Mouse (Mus musculus): ENCODE results near the gene D630003M21Rik. TPM values are rescaled to one million over a fixed set of nuclear protein-coding genes. Genes with fewer than 3 reads are reported as not detected.

Gene D630003M21Rik
- total RNA-seq, 2 experiments from 2014 or later, result not detected

DNA sequence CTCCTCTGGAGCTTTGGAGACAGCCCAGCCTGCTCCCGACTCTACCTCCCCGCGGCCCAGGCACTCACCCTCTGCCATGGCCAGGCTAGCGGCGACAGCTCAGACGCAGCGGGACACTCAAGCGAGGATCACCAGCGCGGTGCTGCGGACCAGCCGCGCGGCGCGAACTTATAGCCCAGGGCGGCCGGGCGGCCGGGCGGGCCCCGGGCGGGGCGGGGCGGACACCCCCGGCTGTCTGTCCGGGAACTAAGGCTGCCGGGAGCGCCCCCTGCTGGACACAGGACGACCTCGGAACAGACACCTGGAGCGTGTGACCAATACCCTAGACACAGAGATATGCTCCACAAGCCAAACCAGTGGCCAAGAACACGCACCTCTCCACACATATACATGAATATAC lies 82.8 kb downstream of the D630003M21Rik start, which contains the start of gene Tgm2:
TSS of gene Tgm2 (minus strand) at position 214 of the 400 bp plus-strand sequence.
- ATAC-seq (replicated peaks; ENCODE audit: low FRiP score, poor library complexity, severe bottlenecking), result peak; percentile 70

- ATAC-seq (replicated peaks; ENCODE audit: low FRiP score, poor library complexity, severe bottlenecking), result no peak
Observed at GRCm38 (mm10) chr2:158145528-158146065, 83.4 kb downstream of the D630003M21Rik start.

GRCm38 (mm10) chr2:158144750-158145527 lies 84.1 kb downstream of the D630003M21Rik start:
- ATAC-seq (replicated peaks; ENCODE audit: low FRiP score, poor library complexity, severe bottlenecking), result no peak

DNA sequence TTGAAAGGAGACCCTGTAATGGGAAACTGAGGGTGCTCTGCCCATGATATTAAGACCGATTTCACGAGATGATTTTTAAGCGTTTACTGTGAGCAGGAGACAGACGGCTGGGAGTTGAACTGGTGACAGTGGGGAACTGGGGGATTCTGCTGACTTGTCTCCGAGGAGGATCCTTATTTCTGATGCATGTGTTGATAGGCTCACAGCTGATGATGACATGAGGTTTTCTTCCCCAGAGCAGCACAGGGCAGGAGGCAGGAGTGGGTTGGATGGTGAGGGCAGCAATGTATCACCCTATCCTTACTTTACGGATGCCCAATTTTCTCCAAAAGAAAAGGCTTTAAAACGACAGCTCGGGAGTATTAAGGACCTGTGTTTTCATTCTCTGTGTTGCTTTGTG lies 84.8 kb downstream of the D630003M21Rik start:
- ATAC-seq (replicated peaks; ENCODE audit: low FRiP score, poor library complexity, severe bottlenecking), result no peak

GRCm38 (mm10) chr2:158143816-158144215 lies 85.2 kb downstream of the D630003M21Rik start:
- no peak for ATAC-seq (replicated peaks; ENCODE audit: low FRiP score, poor library complexity, severe bottlenecking)

- ATAC-seq (replicated peaks; ENCODE audit: low FRiP score, poor library complexity, severe bottlenecking), result no peak
Observed at GRCm38 (mm10) chr2:158142981-158143380, 86.0 kb downstream of the D630003M21Rik start.

- ATAC-seq (replicated peaks; ENCODE audit: low FRiP score, poor library complexity, severe bottlenecking), result peak; percentile 82
Observed at GRCm38 (mm10) chr2:158141690-158142440, 87.2 kb downstream of the D630003M21Rik start.

GRCm38 (mm10) chr2:158141271-158141670 lies 87.8 kb downstream of the D630003M21Rik start:
- no peak for ATAC-seq (replicated peaks; ENCODE audit: low FRiP score, poor library complexity, severe bottlenecking)

- no peak for ATAC-seq (replicated peaks; ENCODE audit: low FRiP score, poor library complexity, severe bottlenecking)
Observed at GRCm38 (mm10) chr2:158140664-158141063, 88.4 kb downstream of the D630003M21Rik start.

GRCm38 (mm10) chr2:158139628-158140027 lies 89.4 kb downstream of the D630003M21Rik start:
- ATAC-seq (replicated peaks; ENCODE audit: low FRiP score, poor library complexity, severe bottlenecking), result no peak

- no peak for ATAC-seq (replicated peaks; ENCODE audit: low FRiP score, poor library complexity, severe bottlenecking)
Observed at GRCm38 (mm10) chr2:158138778-158139177, 90.2 kb downstream of the D630003M21Rik start.

- no peak for ATAC-seq (replicated peaks; ENCODE audit: low FRiP score, poor library complexity, severe bottlenecking)
Observed at GRCm38 (mm10) chr2:158137771-158138170, 91.3 kb downstream of the D630003M21Rik start.

DNA sequence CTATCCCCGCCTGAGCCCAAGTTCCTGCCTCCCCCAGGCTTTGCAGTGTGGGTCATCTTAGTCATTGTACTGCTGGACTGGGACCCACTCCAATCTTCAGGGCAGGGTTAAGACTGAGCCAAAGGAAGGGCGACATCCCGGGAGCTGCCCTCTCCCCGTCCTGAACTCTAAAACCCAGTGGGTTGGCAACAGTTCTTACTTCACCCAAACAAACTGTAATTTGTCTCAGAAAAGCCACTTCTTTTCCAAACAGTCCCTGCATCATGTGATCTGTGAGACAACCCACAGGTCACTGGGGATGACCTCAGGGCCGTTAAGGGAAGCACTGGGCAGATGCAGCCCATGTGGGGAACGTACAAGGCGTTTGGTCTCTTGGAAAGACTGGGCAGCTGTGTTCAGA lies 92.8 kb downstream of the D630003M21Rik start:
- ATAC-seq (replicated peaks; ENCODE audit: low FRiP score, poor library complexity, severe bottlenecking), result no peak

DNA sequence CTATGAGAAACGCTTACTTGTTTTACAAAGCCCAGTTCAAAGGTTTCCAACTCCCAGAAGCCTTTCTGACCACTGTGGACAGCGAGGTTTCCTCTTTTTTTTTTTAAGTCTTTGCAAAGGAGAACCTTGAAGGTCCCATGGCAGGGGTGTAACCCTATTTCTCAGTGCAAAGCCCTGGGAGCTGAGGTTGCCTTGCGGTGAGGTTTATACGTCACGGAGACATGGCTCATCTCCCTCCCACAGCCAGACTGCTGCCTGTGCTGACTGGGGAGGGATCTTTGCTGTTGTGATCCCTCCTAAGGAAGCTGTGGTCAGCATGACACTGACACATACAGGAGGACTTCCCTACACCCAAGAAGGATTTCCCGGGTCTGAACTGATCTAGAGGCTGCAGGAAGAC lies 96.0 kb downstream of the D630003M21Rik start:
- ATAC-seq (replicated peaks; ENCODE audit: low FRiP score, poor library complexity, severe bottlenecking), result no peak

Other genes starting within 250 kb of the D630003M21Rik start
- 13.7 and 18.4 TPM in 2 replicates for gene Tti1, start 200.8 kb downstream of the D630003M21Rik start, total RNA-seq (2015; ENCODE audit: low replicate concordance)
- gene Tti1, start 200.8 kb downstream of the D630003M21Rik start, total RNA-seq (2017; ENCODE audit: low replicate concordance), result 9.2 and 16.4 TPM in 2 replicates
- gene Rprd1b, start 200.7 kb downstream of the D630003M21Rik start, total RNA-seq (2015; ENCODE audit: low replicate concordance), result 50.1 and 57.0 TPM in 2 replicates
- 34.4 and 44.5 TPM in 2 replicates for gene Rprd1b, start 200.7 kb downstream of the D630003M21Rik start, total RNA-seq (2017; ENCODE audit: low replicate concordance)
- 16.3 and 27.4 TPM in 2 replicates for gene Tgm2, start 82.8 kb downstream of the D630003M21Rik start, total RNA-seq (2015; ENCODE audit: low replicate concordance)
- gene Tgm2, start 82.8 kb downstream of the D630003M21Rik start, total RNA-seq (2017; ENCODE audit: low replicate concordance), result 23.0 and 33.9 TPM in 2 replicates
- not detected in 2 replicates for gene Bpi, start 28.9 kb upstream of the D630003M21Rik start, total RNA-seq (2015; ENCODE audit: low replicate concordance)
- gene Bpi, start 28.9 kb upstream of the D630003M21Rik start, total RNA-seq (2017; ENCODE audit: low replicate concordance), result not detected in 2 replicates
- gene Lbp, start 77.3 kb upstream of the D630003M21Rik start, total RNA-seq (2015; ENCODE audit: low replicate concordance), result 7.1 and 9.0 TPM in 2 replicates
- gene Lbp, start 77.3 kb upstream of the D630003M21Rik start, total RNA-seq (2017; ENCODE audit: low replicate concordance), result 6.4 and 40.7 TPM in 2 replicates
- not detected in 2 replicates for gene Snhg11, start 146.4 kb upstream of the D630003M21Rik start, total RNA-seq (2015; ENCODE audit: low replicate concordance)
- not detected in 2 replicates for gene Snhg11, start 146.4 kb upstream of the D630003M21Rik start, total RNA-seq (2017; ENCODE audit: low replicate concordance)
- gene Ralgapb, start 180.6 kb upstream of the D630003M21Rik start, total RNA-seq (2015; ENCODE audit: low replicate concordance), result 31.4 and 37.8 TPM in 2 replicates
- 24.9 and 29.8 TPM in 2 replicates for gene Ralgapb, start 180.6 kb upstream of the D630003M21Rik start, total RNA-seq (2017; ENCODE audit: low replicate concordance)